Mouse (Mus musculus) lung, embryonic 16.5 days (tissue): Measurements from ENCODE around the gene Efnb1. TPM values are rescaled to one million over a fixed set of nuclear protein-coding genes. Genes with fewer than 3 reads are reported as not detected.
A peak's percentile ranks its signal among the peaks of the same experiment; 100 is the strongest.

Source experiments
- ATAC-seq: fragments of 200-750 bp; cut with Nextera tagmentation; 2 replicates; pipeline ENCODE4 v1.8.0; 2017; ENCODE audit warnings: low read depth, mild to moderate bottlenecking, moderate library complexity
- H3K27ac ChIP-seq: fragments of 300-500 bp; sonication (generic); 2 replicates; pipeline ENCODE4 v1.5.1; 2014; ENCODE audit warnings: mild to moderate bottlenecking, control low read depth, low read length
- H3K27me3 ChIP-seq: fragments of 300-500 bp; sonication (generic); 2 replicates; pipeline ENCODE4 v1.6.1; 2014; ENCODE audit warnings: low read depth, low read length, mixed read lengths; ENCODE audit not compliant: control insufficient read depth, insufficient read depth
- H3K36me3 ChIP-seq: fragments of 300-500 bp; sonication (generic); 2 replicates; pipeline ENCODE4 v1.6.1; 2014; ENCODE audit warnings: low read length; ENCODE audit not compliant: control insufficient read depth, insufficient read depth
- H3K4me1 ChIP-seq: fragments of 300-500 bp; sonication (generic); replicated peaks from 2 replicates; pipeline ENCODE4 v1.6.1; 2014; ENCODE audit warnings: low read length, mixed read lengths; ENCODE audit not compliant: control insufficient read depth, insufficient read depth
- H3K4me2 ChIP-seq: fragments of 300-500 bp; sonication (generic); 2 replicates; pipeline ENCODE4 v1.6.1; 2014; ENCODE audit warnings: low read depth, low read length, control low read depth
- H3K4me3 ChIP-seq: fragments of 300-500 bp; sonication (generic); 2 replicates; pipeline ENCODE4 v1.5.1; 2014; ENCODE audit warnings: mild to moderate bottlenecking, low read length, control low read depth
- H3K9ac ChIP-seq: fragments of 300-500 bp; sonication (generic); 2 replicates; pipeline ENCODE4 v1.6.1; 2014; ENCODE audit warnings: low read length, control low read depth
- H3K9me3 ChIP-seq: fragments of 300-500 bp; sonication (generic); 2 replicates; pipeline ENCODE4 v1.6.1; 2016; ENCODE audit warnings: low read length; ENCODE audit not compliant: control insufficient read depth
- WGBS: fragments of 180-500 bp; shearing (Covaris S2); extraction: QIAGEN DNeasy Blood & Tissue Kit; methylation state at CpG from one replicate; pipeline ENCODE4 v1.1.7; 2014; 5-methylcytosine and 5-hydroxymethylcytosine counted together
- polyA plus RNA-seq: library from polyadenylated mRNA; unstranded; fragments of >200 nt; fragmentation: Nextera tagmentation; extraction: Ambion mirVana; gene quantifications from 2 replicates; pipeline ENCODE4 v1.2.1, GENCODE M21; 2015

The Efnb1 gene
- polyA plus RNA-seq, 1 experiment from 2014 or later, result 31.6 TPM

DNA sequence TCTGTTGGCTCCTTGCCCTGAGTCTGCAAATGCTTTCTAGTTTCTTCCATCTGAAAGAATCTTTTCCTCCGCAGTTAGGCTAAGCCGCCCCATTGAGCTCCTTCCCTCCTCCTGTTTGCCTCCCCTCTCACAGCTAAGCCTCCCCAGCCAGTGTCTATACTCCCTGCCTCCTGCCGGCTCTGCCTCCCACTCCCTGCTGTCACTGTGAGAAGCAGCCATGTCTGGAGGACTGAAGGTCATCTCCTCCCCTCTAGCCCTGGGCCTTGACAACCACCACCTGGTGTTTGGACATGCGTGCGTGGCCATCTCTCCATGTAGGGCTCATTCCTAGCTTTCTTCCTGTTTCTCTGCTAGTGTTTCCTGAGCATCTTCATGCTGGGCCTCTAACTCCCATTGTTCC is 36.4 kb downstream of the Efnb1 start:
- no peaks in the 10 kb centered on the region for H3K9me3 ChIP-seq
- 33% methylated on average over 5 of the region's 5 CpGs for WGBS
- peak overlapping the region; percentile 7; the same call in 1 of the 2 replicates for H3K27ac ChIP-seq
- no peaks in the 10 kb centered on the region; the same call in 1 of the 2 replicates for H3K4me1 ChIP-seq
- no peaks in the 10 kb centered on the region; the same call in 1 of the 2 replicates for H3K27me3 ChIP-seq
- no peak overlapping the region for H3K9ac ChIP-seq
- no peaks in the 10 kb centered on the region for H3K36me3 ChIP-seq
- ATAC-seq, result peak; percentile 90
- no peak overlapping the region for H3K4me2 ChIP-seq
- no peak overlapping the region for H3K4me3 ChIP-seq

DNA sequence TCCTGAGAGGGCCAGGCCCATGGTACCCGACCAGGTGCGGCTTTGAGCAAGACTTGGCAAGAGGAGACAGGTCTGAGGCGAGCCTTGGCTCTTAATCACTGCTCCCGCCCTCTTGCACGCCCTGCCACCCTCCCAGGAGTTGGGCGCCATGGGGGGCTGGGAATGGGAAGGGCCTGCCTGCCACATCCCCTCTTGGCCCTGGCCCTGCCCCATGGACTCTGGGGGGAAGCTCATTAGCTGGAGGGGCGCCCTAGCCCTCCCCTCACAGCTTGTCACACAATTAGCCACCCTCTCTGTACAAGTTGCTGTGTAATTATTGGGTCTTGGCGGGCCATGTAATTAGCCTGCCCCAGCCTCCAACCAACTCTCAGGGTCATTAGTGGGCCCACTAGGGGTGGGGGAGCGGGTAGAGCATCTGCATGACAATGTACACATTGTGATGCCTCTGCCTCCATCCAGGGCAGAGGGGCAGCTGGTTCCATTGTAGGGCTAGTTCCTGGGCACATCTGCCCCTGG is 49.2 kb downstream of the Efnb1 start:
- no peak for ATAC-seq

DNA sequence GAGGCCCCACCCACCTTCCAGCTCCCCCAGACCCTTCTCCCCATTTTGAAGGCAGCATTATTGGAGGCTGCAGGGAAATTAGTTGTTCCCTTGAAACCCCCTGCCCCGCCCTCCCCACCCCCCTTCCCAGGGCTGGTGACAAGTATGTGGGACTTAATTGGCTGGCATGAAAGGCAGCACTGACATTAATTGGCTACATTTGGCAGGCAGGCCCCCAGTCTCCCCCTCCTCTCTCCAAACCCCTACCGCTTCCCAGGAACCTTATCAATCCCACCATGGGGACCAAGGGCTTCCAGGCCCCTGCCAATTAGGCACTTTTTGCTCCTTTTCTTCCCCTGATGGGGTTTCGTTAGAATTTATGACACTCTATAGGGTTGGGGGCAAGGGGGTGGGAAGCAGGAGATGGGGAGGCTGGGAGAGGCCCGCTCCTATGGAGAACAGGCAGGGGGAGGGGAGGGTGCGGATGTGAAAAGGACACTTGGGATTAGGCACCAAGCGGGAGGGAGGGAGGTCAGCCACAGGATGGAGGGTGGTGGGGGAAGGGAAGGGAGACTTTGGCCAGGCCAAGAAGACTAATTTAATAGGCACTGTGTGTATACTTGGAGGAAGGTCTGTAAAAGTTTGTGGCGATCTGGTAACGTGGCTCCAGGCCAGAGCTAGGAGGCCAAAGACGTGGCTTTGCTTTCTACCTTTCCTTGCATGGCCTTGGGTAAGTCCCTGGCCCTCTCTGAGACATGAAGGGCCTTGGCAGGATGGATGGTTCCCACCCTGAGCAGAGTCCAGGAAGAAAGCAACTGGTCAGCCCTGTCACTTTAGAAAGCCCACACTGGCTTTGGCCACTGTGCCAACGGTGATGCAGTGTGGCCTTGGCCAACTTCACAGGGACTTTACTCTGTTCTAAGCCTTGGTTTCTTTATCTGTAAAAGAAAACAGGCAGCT is 50.8 kb downstream of the Efnb1 start:
- 46% methylated on average over 10 of the region's 10 CpGs for WGBS
- Histone ChIP-seq H3K9ac (no peak overlapping the region), H3K4me2 (no peak overlapping the region), H3K4me3 (no peak overlapping the region), H3K27me3 (peaks cover 4% of the 10 kb centered on the region; the same call in 1 of the 2 replicates), H3K27ac (no peak overlapping the region), H3K9me3 (no peaks in the 10 kb centered on the region), H3K36me3 (no peaks in the 10 kb centered on the region), H3K4me1 (no peaks in the 10 kb centered on the region)
- ATAC-seq, result no peak

More for the DNA sequence above, 49.2 kb downstream of the Efnb1 start:
- Histone ChIP-seq H3K9ac (no peak overlapping the region), H3K4me3 (no peak overlapping the region), H3K27me3 (no peaks in the 10 kb centered on the region; the same call in 1 of the 2 replicates), H3K9me3 (no peaks in the 10 kb centered on the region), H3K36me3 (no peaks in the 10 kb centered on the region), H3K4me1 (no peaks in the 10 kb centered on the region), H3K4me2 (no peak overlapping the region), H3K27ac (no peak overlapping the region)
- 66% methylated on average over 9 of the region's 9 CpGs for WGBS

DNA sequence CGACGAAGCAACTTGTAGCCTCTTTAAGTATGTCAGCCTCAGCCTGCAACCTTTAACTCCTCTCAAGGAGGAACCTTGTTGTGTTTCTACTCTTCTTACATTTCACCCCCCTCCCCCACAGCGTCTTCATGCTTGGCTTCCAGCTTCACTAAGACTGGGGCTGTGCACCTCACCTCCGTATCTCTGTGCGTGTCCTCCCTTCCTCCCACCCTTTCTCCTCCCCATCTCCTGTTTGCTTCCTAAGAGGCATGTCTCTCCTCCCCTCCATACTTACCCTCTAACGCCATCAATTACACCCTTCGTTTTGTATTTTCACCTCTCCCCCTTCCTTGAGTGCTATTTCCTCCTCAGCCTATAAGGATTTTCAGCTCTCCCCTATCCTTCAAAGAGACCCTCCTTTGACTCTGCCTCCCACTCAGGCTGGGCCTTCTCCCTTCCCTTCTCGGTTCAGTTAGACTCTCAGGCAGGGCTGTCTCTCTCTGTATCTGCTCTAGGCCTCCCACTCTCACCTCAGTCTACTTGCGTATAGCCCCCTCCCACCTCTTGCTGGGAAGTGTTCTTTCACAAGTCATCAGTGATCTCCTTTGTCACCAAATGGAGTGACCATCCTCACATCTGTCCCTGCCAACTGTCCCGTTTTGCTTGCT is 55.6 kb downstream of the Efnb1 start:
- H3K4me3 ChIP-seq, result no peak overlapping the region
- H3K27me3 ChIP-seq, result peaks cover 4% of the 10 kb centered on the region; the same call in 1 of the 2 replicates
- H3K4me2 ChIP-seq, result no peak overlapping the region
- H3K9me3 ChIP-seq, result no peaks in the 10 kb centered on the region
- no peak for ATAC-seq
- no peak overlapping the region for H3K27ac ChIP-seq
- peaks cover 1% of the 10 kb centered on the region for H3K4me1 ChIP-seq
- H3K9ac ChIP-seq, result no peak overlapping the region
- 48% methylated on average over 10 of the region's 10 CpGs for WGBS
- H3K36me3 ChIP-seq, result no peaks in the 10 kb centered on the region

DNA sequence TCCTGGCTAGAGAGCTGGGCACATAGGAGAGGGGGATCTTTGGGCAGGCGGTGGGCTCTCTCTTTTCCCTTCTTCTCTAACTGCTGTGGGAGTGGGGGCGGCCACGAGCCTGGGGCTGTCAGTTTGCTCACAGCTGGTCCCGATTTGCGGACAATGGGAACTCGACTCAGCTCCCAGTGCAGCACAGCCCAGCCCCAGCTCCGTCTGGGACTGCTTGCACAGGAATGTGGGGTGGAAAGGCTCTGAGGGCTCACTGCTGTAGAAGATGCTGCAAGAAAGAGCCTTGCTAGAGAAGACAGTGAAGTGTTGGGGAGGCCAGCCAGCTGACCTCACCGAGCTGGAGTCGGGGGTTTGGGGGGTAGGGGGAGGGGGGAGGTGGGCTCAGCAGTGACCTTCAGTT is 61.0 kb downstream of the Efnb1 start:
- H3K4me3 ChIP-seq, result no peak overlapping the region
- H3K27ac ChIP-seq, result peak overlapping the region; percentile 27; the same call in 1 of the 2 replicates
- WGBS, result 34% methylated on average over 9 of the region's 9 CpGs
- peak; percentile 54 for ATAC-seq
- H3K36me3 ChIP-seq, result no peaks in the 10 kb centered on the region
- H3K9me3 ChIP-seq, result no peaks in the 10 kb centered on the region
- peak overlapping the region; percentile 20; the same call in 1 of the 2 replicates for H3K9ac ChIP-seq
- no peaks in the 10 kb centered on the region; the same call in 1 of the 2 replicates for H3K27me3 ChIP-seq
- H3K4me2 ChIP-seq, result no peak overlapping the region
- peaks cover 22% of the 10 kb centered on the region for H3K4me1 ChIP-seq

DNA sequence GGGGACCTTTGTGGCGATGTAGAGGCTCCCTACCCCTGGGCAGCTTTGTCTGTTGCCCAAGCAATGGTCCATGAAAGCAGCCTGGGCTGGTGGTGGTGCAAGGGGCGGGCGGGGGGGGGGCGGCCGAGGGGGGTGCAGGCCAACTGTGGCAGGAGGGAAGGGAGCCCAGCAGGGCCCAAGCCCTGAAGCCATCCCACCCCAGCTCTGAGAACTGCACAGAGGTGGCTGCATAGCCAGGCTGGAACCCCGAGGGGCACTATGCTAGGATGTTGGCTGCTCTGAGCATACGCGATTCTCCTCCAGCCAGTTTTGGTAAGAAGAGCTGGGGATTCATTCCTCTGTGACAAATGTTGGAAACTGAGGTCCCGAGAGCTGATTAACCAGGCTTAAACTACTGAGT is 62.6 kb downstream of the Efnb1 start:
- H3K4me1 ChIP-seq, result peaks cover 22% of the 10 kb centered on the region
- H3K9me3 ChIP-seq, result no peaks in the 10 kb centered on the region
- H3K27me3 ChIP-seq, result no peaks in the 10 kb centered on the region
- H3K4me3 ChIP-seq, result peak overlapping the region; percentile 29
- WGBS, result 24% methylated on average over 8 of the region's 9 CpGs
- no peaks in the 10 kb centered on the region for H3K36me3 ChIP-seq
- ATAC-seq, result peak; percentile 36
- peak overlapping the region; percentile 54 for H3K4me2 ChIP-seq
- H3K27ac ChIP-seq, result peak overlapping the region; percentile 66
- H3K9ac ChIP-seq, result peak overlapping the region; percentile 40

Other genes starting within 250 kb of the Efnb1 start
- gene Ophn1, start 245.1 kb upstream of the Efnb1 start, polyA plus RNA-seq, result 19.1 and 19.3 TPM in 2 replicates
- gene Yipf6, start 199.8 kb upstream of the Efnb1 start, polyA plus RNA-seq, result 37.5 and 38.2 TPM in 2 replicates
- gene Stard8, start 132.9 kb upstream of the Efnb1 start, polyA plus RNA-seq, result 18.5 and 19.2 TPM in 2 replicates